Mouse (Mus musculus): Measurements from ENCODE around the gene Rnf214. TPM values are rescaled to one million over a fixed set of nuclear protein-coding genes. Genes with fewer than 3 reads are reported as not detected.

Gene Rnf214
- polyA plus RNA-seq, 1 experiment from 2014 or later: 36.2 TPM

DNA sequence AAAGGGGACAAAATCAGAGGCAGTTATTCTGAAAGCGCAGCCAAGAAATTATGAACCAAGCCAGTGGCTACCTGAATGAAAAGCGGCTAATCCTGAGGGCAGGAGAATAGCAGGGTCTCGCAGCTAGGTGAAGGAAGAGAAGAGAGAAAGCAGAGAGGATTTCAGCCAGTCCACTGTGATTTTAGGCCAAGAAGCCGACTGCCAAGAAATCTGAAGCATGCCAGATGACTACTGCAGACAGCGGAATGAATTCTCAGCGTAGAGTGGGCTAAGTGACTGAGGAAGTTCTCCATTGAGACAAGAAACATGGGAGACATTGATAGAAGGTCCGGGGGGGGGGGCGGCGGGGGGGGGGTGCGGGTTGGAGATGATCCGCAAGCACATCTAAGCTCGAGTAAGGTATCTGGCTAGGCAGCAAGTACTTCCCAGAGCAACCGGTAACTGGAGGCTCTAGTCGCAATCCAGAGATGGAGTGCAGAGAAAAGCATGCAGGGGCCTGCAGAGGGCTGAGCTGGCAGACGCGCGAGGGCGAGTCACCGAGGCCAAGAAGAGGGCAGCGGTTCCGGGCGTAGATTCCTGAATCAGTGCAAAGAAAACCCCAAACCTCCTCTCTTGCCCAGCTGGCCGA lies 78.9 kb downstream of the Rnf214 start:
- Histone ChIP-seq H3K4me2 (replicated peaks) (peak overlapping the region; percentile 81), H3K27me3 (replicated peaks) (no peaks in the 10 kb centered on the region), H3K9me3 (no peaks in the 10 kb centered on the region), H3K4me1 (replicated peaks) (peaks cover 9% of the 10 kb centered on the region), H3K9ac (peak overlapping the region; percentile 77), H3K4me3 (replicated peaks) (peak overlapping the region; percentile 87), H3K36me3 (no peaks in the 10 kb centered on the region), H3K27ac (peak overlapping the region; percentile 72)
- WGBS: 6% methylated on average over 22 of the region's 23 CpGs
- peak; percentile 66 for ATAC-seq

DNA sequence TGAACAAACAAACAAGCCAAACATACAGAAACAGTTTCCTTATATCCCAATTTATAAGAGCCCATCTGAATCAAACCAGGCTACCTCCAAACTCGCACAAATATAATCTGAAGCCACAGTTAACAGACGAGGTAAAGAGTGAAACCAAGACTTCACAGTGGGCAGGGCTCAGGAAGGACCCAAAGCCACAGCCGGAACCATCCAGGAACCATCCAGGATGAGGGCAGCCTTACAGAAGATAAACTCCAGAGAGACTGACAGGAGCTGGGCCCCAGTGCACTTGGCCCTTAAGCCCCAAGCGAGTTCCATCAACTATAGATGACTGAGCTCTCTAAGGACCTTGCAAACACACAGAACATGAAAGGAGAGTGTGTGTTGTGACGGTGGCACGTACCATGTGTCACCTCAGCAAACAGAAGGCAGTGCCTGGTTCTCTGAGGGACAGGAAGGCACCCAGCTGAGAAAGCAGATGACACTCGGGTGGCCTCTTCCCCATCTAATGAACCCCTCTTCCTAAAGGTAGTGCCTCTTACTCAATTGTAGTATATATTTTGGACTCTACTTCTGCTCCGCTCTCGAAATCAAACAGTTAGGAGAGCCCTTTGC lies 88.2 kb downstream of the Rnf214 start:
- Histone ChIP-seq H3K4me2 (replicated peaks) (no peak overlapping the region), H3K36me3 (peaks cover 6% of the 10 kb centered on the region; the same call in 1 of the 2 replicates), H3K4me3 (replicated peaks) (no peak overlapping the region), H3K27me3 (replicated peaks) (no peaks in the 10 kb centered on the region), H3K27ac (no peak overlapping the region), H3K9me3 (no peaks in the 10 kb centered on the region), H3K4me1 (replicated peaks) (peaks cover 6% of the 10 kb centered on the region; the same call in 1 of the 2 replicates), H3K9ac (no peak overlapping the region)
- ATAC-seq: no peak
- WGBS: 83% methylated on average over 9 of the region's 9 CpGs

- 65% methylated on average over 10 of the region's 10 CpGs for WGBS
- peaks cover 2% of the 10 kb centered on the region; the same call in 1 of the 2 replicates for H3K36me3 ChIP-seq
- no peaks in the 10 kb centered on the region for H3K9me3 ChIP-seq
- H3K4me1 ChIP-seq (replicated peaks): peaks cover 6% of the 10 kb centered on the region; the same call in 1 of the 2 replicates
- no peak overlapping the region for H3K27ac ChIP-seq
- H3K4me3 ChIP-seq (replicated peaks): no peak overlapping the region
- H3K27me3 ChIP-seq (replicated peaks): no peaks in the 10 kb centered on the region
- ATAC-seq: peak; percentile 47
- no peak overlapping the region for H3K4me2 ChIP-seq (replicated peaks)
- H3K9ac ChIP-seq: no peak overlapping the region
Observed at GRCm38 (mm10) chr9:45815525-45815924, 91.2 kb downstream of the Rnf214 start.

- Histone ChIP-seq H3K9me3 (no peaks in the 10 kb centered on the region), H3K27ac (no peak overlapping the region), H3K9ac (no peak overlapping the region), H3K4me2 (replicated peaks) (no peak overlapping the region), H3K4me3 (replicated peaks) (no peak overlapping the region), H3K27me3 (replicated peaks) (no peaks in the 10 kb centered on the region), H3K4me1 (replicated peaks) (peaks cover 6% of the 10 kb centered on the region; the same call in 1 of the 2 replicates), H3K36me3 (peaks cover 2% of the 10 kb centered on the region; the same call in 1 of the 2 replicates)
- no peak for ATAC-seq
- WGBS: 74% methylated on average over 9 of the region's 9 CpGs
Observed at GRCm38 (mm10) chr9:45815113-45815512, 91.6 kb downstream of the Rnf214 start.

Other genes with a start within 250 kb of the Rnf214 start
- 21.1 and 24.9 TPM in 2 replicates for gene Cep164, start 78.2 kb downstream of the Rnf214 start, polyA plus RNA-seq (2015; fragmentation: Nextera tagmentation; extraction: Ambion mirVana)
- gene Bace1, start 68.3 kb downstream of the Rnf214 start, polyA plus RNA-seq (2015; fragmentation: Nextera tagmentation; extraction: Ambion mirVana): 20.8 and 22.5 TPM in 2 replicates
- gene Pcsk7, start 414 bp downstream of the Rnf214 start, polyA plus RNA-seq (2015; fragmentation: Nextera tagmentation; extraction: Ambion mirVana): 18.5 and 20.2 TPM in 2 replicates
- gene Tagln, start 29.1 kb upstream of the Rnf214 start, polyA plus RNA-seq (2015; fragmentation: Nextera tagmentation; extraction: Ambion mirVana): 304 and 345 TPM in 2 replicates
- gene Sidt2, start 48.3 kb upstream of the Rnf214 start, polyA plus RNA-seq (2015; fragmentation: Nextera tagmentation; extraction: Ambion mirVana): 36.3 and 39.6 TPM in 2 replicates
- gene Pafah1b2, start 105.8 kb upstream of the Rnf214 start, polyA plus RNA-seq (2015; fragmentation: Nextera tagmentation; extraction: Ambion mirVana): 137 and 141 TPM in 2 replicates
- 12.4 and 13.2 TPM in 2 replicates for gene Sik3, start 105.9 kb upstream of the Rnf214 start, polyA plus RNA-seq (2015; fragmentation: Nextera tagmentation; extraction: Ambion mirVana)

All from intestine, embryonic 15.5 days (tissue).